Mouse (Mus musculus) urinary bladder, postnatal 25 days (tissue): ENCODE measurements around the gene Actl6b.

Source experiments
- DNase-seq: peaks from one replicate; pipeline ENCODE4 v3.0.0; 2022; ENCODE audit warnings: low spot score

Gene Actl6b

DNA sequence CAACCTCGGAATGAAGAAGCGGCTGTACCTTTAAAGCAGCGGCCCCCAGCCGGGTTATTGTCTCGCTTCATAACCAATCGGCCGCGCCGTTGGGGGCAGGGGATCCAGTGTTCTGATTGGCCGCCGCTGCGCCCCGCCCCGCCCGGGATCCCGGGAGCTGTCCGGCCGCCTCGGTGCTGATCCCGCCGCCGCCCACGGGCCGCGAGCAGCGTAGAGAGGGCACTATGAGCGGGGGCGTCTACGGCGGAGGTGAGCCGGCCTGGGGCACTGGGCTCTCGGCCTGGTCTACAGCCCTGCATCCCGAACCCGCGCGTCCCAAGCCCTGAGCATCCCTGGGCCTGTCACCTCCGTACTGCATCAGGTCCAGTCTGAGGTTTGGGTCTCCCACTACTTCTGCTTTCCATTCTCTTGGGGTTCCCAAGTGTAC is at the start of gene Actl6b:
Gene Actl6b (plus strand): TSS at position 107 of the 427 bp plus-strand sequence.
- peak; percentile 49 for DNase-seq

- no peak for DNase-seq
Observed at GRCm38 (mm10) chr5:137504041-137504440, 49.3 kb upstream of the Actl6b start.

DNA sequence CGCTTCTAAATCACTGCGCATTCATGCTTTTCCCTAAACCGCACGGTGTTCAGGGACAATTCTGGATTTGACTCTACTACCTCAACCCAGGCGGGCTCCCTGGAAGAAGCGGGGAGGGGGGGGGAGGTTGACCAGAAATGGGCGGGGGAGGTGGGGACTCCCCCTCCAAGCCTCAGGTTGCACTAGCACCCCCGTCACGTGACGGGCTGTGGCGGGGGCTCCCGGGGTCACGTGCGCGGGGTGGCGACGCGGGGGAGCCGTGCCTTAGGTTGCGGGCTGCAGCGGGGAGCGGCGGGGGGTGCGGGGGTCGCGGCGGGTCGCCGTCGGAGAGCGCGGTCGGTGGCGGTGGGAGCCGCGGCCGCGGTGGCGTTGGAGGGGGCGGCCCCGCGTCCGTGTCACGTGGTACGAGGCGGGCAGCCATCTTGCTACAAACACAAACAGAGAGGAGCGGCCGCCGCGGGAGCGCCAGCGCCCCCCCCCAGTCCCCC is 43.3 kb upstream of the Actl6b start:
- peak; percentile 68 for DNase-seq

- no peak for DNase-seq
Observed at GRCm38 (mm10) chr5:137510573-137511390, 42.5 kb upstream of the Actl6b start.

GRCm38 (mm10) chr5:137511706-137512105 is 41.6 kb upstream of the Actl6b start:
- no peak for DNase-seq

DNA sequence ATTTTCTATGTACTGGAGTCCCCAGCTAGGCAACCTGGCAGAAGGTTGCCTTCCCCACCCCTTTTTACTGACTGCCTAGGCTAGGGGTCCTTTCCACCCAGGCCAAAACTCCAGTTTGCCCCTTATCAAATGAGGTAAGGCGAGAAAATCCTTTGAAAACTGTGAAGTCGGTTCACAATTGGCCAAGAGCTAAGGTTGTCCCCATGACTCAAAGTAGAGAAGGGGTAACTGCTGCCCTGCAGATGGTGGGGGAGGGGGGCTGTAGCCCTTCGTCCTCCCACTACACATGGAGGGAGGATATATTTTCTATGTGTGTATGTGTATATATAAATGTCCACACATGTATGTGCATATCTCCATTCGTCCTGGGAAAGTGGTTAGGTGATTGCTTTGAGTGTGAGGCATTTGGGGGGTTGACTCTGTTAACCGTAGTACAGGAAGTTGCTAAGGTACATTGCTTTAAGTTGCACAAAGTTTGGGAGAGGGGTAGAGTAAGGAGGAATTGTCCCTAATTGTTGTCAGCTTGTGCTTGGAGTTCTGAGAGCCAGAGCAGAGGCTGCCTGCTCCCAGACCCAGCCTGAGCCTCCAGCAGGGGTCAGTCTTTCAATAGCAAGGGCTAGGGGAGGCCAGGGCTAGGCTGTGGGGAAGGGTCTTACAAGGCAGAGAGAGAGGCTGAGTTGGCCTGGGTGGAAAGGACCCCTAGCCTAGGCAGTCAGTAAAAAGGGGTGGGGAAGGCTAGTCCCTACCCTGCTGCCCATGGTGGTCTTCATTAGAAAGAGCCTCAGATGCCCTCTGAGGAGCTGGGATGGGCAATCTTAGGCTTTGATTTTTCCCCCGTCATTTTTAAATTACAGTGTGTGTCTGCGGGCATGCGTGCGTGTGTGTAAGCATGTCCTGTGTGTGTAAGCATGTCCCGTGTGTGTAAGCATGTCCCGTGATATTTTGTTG is 40.2 kb upstream of the Actl6b start:
- DNase-seq = no peak

- no peak for DNase-seq
Observed at GRCm38 (mm10) chr5:137513951-137514721, 39.2 kb upstream of the Actl6b start.

DNA sequence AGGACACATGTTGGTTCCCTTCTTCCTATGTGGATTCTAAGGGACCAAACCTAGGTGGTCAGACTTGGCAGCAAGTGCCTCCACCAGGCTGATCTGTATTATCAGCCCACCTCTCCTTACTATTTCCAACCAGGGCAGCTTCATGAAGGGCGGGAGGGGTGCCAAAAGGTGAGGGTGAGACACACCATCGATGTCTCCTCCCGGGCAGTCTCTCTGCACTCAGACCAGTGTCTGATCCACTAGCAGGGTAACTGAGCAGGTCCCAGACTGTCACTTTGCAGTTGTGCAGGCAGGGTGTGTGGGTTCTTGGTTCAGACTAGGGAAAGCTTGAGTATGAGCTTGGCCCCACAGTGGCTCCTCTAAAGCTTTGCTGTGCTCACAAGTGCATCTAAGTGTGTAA is 38.5 kb upstream of the Actl6b start:
- no peak for DNase-seq

DNA sequence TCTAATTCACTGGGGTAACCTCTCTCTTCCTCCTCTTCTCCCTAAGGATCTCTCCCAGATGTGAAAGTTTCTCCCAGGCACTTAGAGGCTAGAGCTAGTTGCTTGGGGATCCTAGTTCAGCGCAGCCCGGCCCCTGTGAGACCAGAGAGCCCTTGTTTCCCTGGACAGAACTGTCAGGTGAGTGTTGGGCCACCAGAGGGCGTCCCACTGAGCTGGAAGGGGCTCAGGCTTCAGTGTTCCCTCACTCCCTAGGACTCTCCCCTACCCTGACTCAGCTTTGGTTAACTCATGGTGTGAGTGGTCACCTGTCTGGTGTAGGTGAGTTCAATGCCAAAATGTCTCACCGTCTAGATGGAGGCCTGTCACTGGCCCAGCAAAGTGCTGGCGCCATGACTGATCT is 34.9 kb upstream of the Actl6b start, which contains the start of gene Gigyf1:
Gene Gigyf1 (plus strand): TSS at position 113 of the 400 bp plus-strand sequence.
- DNase-seq = no peak

DNA sequence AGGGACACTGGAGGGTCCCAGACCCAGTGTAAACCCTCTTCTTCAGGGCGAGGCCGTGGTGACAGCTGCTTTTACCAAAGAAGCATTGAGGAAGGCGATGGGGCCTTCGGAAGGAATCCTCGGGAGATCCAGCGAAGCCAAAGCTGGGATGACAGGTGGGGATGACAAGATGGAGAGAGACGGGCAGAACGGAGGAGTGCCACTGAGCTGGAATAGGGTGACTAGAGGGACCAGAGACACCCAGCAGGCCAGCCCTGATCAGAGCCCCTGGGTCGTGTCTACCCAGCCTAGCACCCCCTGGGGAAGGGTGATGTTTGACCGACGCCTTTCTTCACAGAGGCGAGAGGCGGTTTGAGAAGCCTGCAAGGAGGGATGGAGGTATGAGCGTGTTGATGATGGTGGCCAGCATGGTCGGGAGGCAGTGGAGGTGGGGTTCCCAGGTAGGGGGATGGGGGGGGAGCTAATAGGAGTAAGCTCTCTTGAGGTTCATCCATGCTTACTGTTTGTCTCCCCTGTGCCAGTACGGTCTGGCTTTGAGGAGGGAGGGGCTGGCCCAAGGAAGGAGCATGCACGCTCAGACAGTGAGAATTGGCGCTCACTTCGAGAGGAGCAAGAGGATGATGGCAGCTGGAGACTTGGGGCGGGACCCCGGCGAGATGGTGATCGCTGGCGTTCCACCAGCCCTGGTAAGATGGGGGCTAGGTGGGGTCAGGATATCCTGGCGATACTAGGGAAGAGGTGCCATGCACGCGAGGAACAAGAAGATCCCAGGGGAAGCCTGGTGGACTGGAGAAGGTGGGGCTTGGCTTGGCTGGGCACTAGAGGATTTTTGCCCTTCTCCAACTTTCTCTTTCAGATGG is 33.4 kb upstream of the Actl6b start:
- no peak for DNase-seq

- DNase-seq = no peak
Observed at GRCm38 (mm10) chr5:137521861-137522260, 31.5 kb upstream of the Actl6b start.

DNA sequence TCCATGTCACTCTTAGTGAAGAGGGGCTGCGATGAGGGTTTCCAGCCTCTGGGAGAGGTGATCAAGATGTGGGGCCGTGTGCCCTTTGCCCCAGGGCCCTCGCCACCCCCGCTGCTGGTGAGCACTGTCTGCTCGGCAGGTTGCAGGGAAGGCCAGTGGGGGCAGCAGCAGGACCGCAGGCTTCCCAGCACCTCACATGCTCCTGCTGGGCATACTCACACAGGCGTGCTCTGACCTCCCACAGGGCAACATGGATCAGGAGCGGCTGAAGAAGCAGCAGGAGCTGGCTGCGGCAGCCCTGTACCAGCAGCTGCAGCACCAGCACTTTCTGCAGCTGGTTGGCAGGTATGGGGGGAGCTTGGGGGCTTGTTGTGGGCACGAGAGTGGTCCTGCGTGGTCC is 30.6 kb upstream of the Actl6b start:
- DNase-seq = no peak

- DNase-seq = no peak
Observed at GRCm38 (mm10) chr5:137523396-137524250, 29.7 kb upstream of the Actl6b start.

GRCm38 (mm10) chr5:137524251-137524515 is 29.1 kb upstream of the Actl6b start:
- no peak for DNase-seq

DNA sequence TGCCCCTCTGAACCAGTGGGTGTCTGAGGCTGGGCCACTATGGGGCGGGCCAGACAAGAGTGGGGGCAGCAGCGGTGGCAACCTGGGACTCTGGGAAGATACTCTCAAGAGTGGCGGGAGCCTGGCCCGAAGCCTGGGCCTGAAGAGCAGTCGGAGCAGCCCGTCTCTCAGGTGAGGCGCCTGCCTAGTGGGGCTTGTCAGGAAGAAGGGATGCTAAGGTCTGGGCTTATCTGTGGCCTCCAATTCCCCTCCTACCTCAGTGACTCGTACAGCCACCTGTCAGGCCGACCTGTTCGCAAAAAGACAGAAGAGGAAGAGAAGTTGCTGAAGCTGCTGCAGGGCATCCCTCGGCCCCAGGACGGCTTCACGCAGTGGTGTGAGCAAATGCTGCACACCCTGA is 28.6 kb upstream of the Actl6b start:
- no peak for DNase-seq

- DNase-seq = no peak
Observed at GRCm38 (mm10) chr5:137525511-137525910, 27.8 kb upstream of the Actl6b start.

DNA sequence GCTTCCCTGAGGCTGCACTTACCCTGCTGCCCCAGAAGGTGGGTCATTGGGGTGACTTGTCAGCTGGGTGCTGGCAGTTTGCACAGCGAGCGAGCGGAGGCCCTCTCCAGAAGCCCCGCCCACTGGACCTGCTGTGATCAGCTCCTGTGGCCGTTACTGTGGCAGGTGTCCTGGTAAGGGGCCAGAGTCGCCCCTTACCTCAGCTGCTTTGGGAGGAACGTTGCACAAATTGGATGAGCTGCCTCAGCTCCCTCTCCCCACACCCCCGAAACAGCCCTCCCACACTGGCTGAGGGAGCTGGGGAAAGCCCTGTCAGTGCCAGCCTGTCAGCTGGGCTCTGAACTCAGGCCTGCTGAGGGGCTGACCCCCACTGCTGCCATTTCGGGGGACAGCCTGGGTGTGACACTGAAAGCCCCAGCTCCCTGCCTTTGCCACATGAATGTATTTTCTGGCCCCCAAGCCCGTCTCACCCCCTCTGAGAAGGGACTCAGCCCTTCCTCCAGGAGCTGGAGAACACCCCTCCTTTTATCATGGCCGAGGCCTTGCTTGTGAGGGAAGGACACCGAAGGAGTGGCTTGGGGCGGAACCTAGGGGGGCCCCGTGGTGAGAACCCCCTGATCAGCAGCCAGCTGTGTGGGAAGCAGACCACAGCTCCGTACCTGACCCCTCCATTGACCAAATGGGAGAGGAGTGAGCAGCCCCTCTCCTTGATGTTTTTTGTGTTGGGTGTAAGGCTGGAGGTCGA is 27.0 kb upstream of the Actl6b start:
- DNase-seq = no peak

GRCm38 (mm10) chr5:137527413-137527812 is 25.9 kb upstream of the Actl6b start:
- DNase-seq = no peak

GRCm38 (mm10) chr5:137528247-137528968 is 24.9 kb upstream of the Actl6b start:
- no peak for DNase-seq
